Mouse (Mus musculus) lung, embryonic 14.5 days (tissue): ENCODE results near the gene Ercc1. TPM values are rescaled to one million over a fixed set of nuclear protein-coding genes. Genes with fewer than 3 reads are reported as not detected.

Experiments used
- ATAC-seq: fragments of 200-750 bp; cut with Nextera tagmentation; 2 replicates; pipeline ENCODE4 v1.8.0; 2017; ENCODE audit warnings: mild to moderate bottlenecking, moderate TSS enrichment, moderate library complexity; ENCODE audit not compliant: insufficient read depth
- DNase-seq: peaks from one replicate; pipeline ENCODE4 v3.0.0-alpha.2; 2015
- H3K27ac ChIP-seq: fragments of 300-500 bp; sonication (generic); 2 replicates; pipeline ENCODE4 v1.5.1; 2014; ENCODE audit warnings: low read depth, mild to moderate bottlenecking, moderate library complexity
- H3K27me3 ChIP-seq: fragments of 300-500 bp; sonication (generic); 2 replicates; pipeline ENCODE4 v1.6.1; 2014; ENCODE audit warnings: low read length, control low read depth; ENCODE audit not compliant: insufficient read depth
- H3K36me3 ChIP-seq: fragments of 300-500 bp; sonication (generic); 2 replicates; pipeline ENCODE4 v1.6.1; 2014; ENCODE audit warnings: control low read depth; ENCODE audit not compliant: insufficient read depth
- H3K4me1 ChIP-seq: fragments of 300-500 bp; sonication (generic); 2 replicates; pipeline ENCODE4 v1.6.1; 2014; ENCODE audit warnings: antibody characterized with exemption, control low read depth; ENCODE audit not compliant: insufficient read depth
- H3K4me2 ChIP-seq: fragments of 300-500 bp; sonication (generic); 2 replicates; pipeline ENCODE4 v1.6.1; 2014; ENCODE audit warnings: mild to moderate bottlenecking
- H3K4me3 ChIP-seq: fragments of 300-500 bp; sonication (generic); 2 replicates; pipeline ENCODE4 v1.5.1; 2014; ENCODE audit warnings: low read depth, low read length
- H3K9ac ChIP-seq: fragments of 300-500 bp; sonication (generic); 2 replicates; pipeline ENCODE4 v1.6.1; 2014
- H3K9me3 ChIP-seq: fragments of 300-500 bp; sonication (generic); 2 replicates; pipeline ENCODE4 v1.6.1; 2016; ENCODE audit warnings: low read depth, low read length, control low read depth
- CTCF ChIP-seq: IDR thresholded peaks from 2 replicates; pipeline ENCODE4 v1.5.1; 2016; ENCODE audit warnings: antibody characterized with exemption, low read depth
- WGBS: fragments of 180-500 bp; shearing (Covaris S2); extraction: QIAGEN DNeasy Blood & Tissue Kit; methylation state at CpG from one replicate; pipeline ENCODE4 v1.1.7; 2014; 5-methylcytosine and 5-hydroxymethylcytosine counted together
- polyA plus RNA-seq: library from polyadenylated mRNA; unstranded; fragments of >200 nt; fragmentation: Nextera tagmentation; extraction: Ambion mirVana; gene quantifications from 2 replicates; pipeline ENCODE4 v1.2.1, GENCODE M21; 2014

Ercc1 gene
- polyA plus RNA-seq, 1 experiment from 2014 or later = 90.5 TPM

DNA sequence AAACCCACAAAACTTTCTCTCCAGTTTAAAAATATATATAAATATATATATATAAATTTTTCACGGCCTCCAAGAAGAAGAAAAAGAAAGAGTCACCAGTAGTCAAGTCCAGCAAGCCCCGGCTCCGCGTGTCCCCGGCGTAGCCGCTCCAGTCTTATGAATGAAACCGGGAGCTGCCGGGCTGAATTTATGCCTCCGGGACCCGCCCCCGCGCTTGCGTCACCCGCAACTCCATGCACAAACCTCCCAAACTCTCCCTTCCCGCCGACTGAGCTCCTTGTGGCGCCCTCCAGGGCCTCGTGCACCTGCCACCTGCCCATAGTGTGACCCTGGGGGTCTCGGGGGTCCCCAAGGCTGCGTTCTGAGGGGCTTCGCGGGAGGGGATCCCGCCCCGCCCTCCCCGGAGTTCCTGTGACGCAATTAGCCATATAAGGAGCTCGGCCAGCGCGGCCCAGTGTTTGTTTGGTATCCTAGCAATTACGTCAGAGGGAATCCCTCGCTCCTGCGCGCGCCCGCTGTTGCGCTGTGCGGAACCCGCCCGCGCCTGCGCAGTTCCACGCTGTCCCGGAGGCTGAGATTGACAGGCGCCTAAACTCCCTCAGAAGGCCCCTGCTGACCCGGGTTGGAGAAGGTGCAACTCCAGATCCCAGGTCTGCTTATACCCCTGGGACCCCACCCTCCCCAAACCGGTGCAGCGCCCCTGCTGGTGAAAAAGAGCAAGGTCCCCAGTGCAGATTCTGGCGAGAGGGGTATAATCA, 34.5 kb upstream of the Ercc1 start, which contains the start of gene Fosb:
Gene Fosb (minus strand): TSS at position 168 of the 758 bp plus-strand sequence.
- H3K27ac ChIP-seq = 0 out of 2 replicates have a peak within 1 kb of the TSS, but pooled peaks have one; percentile 18
- DNase-seq (peak; percentile 99), ATAC-seq (peak; percentile 78)
- H3K4me1 ChIP-seq = no peaks in the 10 kb centered on the region
- peak; percentile 69 for TF ChIP-seq CTCF
- peak within 1 kb of the TSS; percentile 57 for H3K4me3 ChIP-seq
- peak within 1 kb of the TSS; percentile 58 for H3K9ac ChIP-seq
- peak within 1 kb of the TSS; percentile 100 for H3K4me2 ChIP-seq
- no peaks in the 10 kb centered on the region for H3K36me3 ChIP-seq
- H3K9me3 ChIP-seq = no peaks in the 10 kb centered on the region
- under 1% methylated on average over 49 of the region's 49 CpGs for WGBS
- peaks cover 24% of the 10 kb centered on the region for H3K27me3 ChIP-seq

DNA sequence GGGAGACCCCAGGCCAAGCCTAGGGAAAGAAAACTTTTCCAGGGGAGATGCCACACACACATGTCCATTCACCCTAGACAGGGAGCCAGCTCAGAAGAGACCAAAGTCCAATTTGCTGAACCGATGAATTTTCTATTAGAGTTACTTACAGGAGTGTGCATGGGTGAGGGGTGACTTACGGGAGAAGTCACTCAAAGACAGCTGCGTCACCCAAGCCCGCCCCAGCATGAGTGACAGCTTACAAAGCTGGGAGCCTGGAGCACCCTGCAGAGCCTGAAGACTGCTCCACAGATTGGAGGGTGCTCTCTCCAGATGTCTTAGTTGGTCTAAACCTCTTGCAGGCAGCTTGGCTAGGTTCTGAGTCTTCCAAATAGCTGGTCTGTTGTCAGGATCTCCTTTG, 32.6 kb upstream of the Ercc1 start:
- H3K4me2 ChIP-seq = no peak overlapping the region
- no peaks in the 10 kb centered on the region for H3K36me3 ChIP-seq
- ATAC-seq (no peak), DNase-seq (no peak)
- no peak overlapping the region for H3K4me3 ChIP-seq
- 36% methylated on average over 4 of the region's 4 CpGs for WGBS
- no peak overlapping the region for H3K9ac ChIP-seq
- no peak overlapping the region for H3K27ac ChIP-seq
- no peaks in the 10 kb centered on the region for H3K4me1 ChIP-seq
- H3K9me3 ChIP-seq = no peaks in the 10 kb centered on the region
- peaks cover 5% of the 10 kb centered on the region; the same call in 1 of the 2 replicates for H3K27me3 ChIP-seq
- no peak for TF ChIP-seq CTCF

DNA sequence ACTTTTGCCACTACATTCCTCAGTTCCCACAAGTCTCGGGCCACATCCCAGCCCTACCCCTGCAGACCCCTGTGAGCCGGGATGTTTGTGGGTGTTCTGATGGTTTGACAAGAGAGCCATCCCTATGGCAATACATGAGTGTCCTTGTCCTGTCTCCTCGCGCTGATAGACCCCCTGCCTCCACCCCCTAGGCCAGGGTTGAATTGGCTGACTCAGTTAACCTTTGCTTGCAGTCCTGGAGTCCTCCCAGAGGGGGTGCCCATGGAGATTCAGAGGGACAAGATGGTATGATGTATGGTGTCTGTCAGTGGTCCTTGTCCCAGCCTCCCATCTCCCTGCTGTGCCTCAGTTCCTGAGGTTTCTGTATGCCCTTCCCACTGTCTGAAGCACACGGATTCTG, 30.5 kb upstream of the Ercc1 start:
- H3K4me2 ChIP-seq = no peak overlapping the region
- no peak overlapping the region for H3K27ac ChIP-seq
- no peak overlapping the region for H3K4me3 ChIP-seq
- TF ChIP-seq CTCF = no peak
- ATAC-seq (no peak), DNase-seq (no peak)
- no peaks in the 10 kb centered on the region for H3K36me3 ChIP-seq
- no peaks in the 10 kb centered on the region for H3K4me1 ChIP-seq
- H3K9ac ChIP-seq = no peak overlapping the region
- 41% methylated on average over 5 of the region's 5 CpGs for WGBS
- no peaks in the 10 kb centered on the region for H3K27me3 ChIP-seq
- H3K9me3 ChIP-seq = no peaks in the 10 kb centered on the region

GRCm38 (mm10) chr7:19316451-19317161, 28.0 kb upstream of the Ercc1 start:
- H3K4me1 ChIP-seq = no peaks in the 10 kb centered on the region
- no peaks in the 10 kb centered on the region for H3K9me3 ChIP-seq
- H3K27ac ChIP-seq = no peak overlapping the region
- H3K36me3 ChIP-seq = no peaks in the 10 kb centered on the region
- H3K9ac ChIP-seq = no peak overlapping the region
- no peak overlapping the region for H3K4me2 ChIP-seq
- H3K4me3 ChIP-seq = no peak overlapping the region
- WGBS = 50% methylated on average over 14 of the region's 14 CpGs
- DNase-seq = no peak
- ATAC-seq = no peak
- no peak for TF ChIP-seq CTCF
- no peaks in the 10 kb centered on the region for H3K27me3 ChIP-seq

GRCm38 (mm10) chr7:19318201-19318600, 26.4 kb upstream of the Ercc1 start:
- no peak for TF ChIP-seq CTCF
- Histone ChIP-seq H3K9me3 (no peaks in the 10 kb centered on the region), H3K27ac (no peak overlapping the region), H3K4me1 (no peaks in the 10 kb centered on the region), H3K4me3 (no peak overlapping the region), H3K36me3 (no peaks in the 10 kb centered on the region), H3K27me3 (no peaks in the 10 kb centered on the region), H3K9ac (no peak overlapping the region), H3K4me2 (no peak overlapping the region)
- no peak for DNase-seq
- ATAC-seq = no peak
- WGBS = 54% methylated on average over 2 of the region's 2 CpGs

- Histone ChIP-seq H3K36me3 (no peaks in the 10 kb centered on the region), H3K9me3 (no peaks in the 10 kb centered on the region), H3K27me3 (no peaks in the 10 kb centered on the region), H3K27ac (no peak overlapping the region), H3K4me2 (no peak overlapping the region), H3K9ac (no peak overlapping the region), H3K4me3 (no peak overlapping the region), H3K4me1 (no peaks in the 10 kb centered on the region)
- no peak for TF ChIP-seq CTCF
- WGBS = 73% methylated on average over 7 of the region's 7 CpGs
- no peak for ATAC-seq
- DNase-seq = no peak
These were observed 25.9 kb upstream of the Ercc1 start for GRCm38 (mm10) chr7:19318676-19319075.

DNA sequence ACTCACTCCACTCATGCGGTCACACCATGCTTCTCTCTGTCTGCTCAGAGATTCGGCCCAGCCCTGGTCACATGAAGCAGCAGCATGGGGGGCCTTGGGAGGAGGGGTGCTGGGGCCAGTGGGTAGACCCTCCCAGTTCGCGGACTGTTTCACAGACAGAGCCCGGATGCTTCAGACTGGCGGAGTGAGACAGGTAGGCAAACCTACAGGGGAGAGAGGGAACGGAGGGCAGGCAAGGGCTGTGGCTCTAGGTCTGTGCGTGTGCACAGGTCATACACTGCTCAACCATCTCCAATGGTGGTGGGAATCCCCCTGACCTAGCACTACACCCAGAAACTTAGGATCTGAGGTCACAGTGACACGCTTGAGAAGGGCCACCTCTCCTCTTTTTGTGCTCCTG, 25.1 kb upstream of the Ercc1 start:
- no peak for DNase-seq
- no peaks in the 10 kb centered on the region for H3K4me1 ChIP-seq
- H3K27me3 ChIP-seq = no peaks in the 10 kb centered on the region
- peak; percentile 64 for ATAC-seq
- WGBS = 9% methylated on average over 9 of the region's 9 CpGs
- no peak for TF ChIP-seq CTCF
- H3K36me3 ChIP-seq = no peaks in the 10 kb centered on the region
- H3K27ac ChIP-seq = no peak overlapping the region
- H3K4me2 ChIP-seq = peak overlapping the region; percentile 77
- no peaks in the 10 kb centered on the region for H3K9me3 ChIP-seq
- H3K4me3 ChIP-seq = peak overlapping the region; percentile 41
- peak overlapping the region; percentile 48 for H3K9ac ChIP-seq
